In genomic region chr14:103513473-103513811, GRCm38 (mm10) we compare ENCODE assay signal across 11 mouse cellular contexts. TPM values are rescaled to one million over a fixed set of nuclear protein-coding genes. Genes with fewer than 3 reads are reported as not detected.
DNase-seq lines count a peak whose midpoint lies in the region; ATAC-seq and TF ChIP-seq lines count a peak whose summit lies in the region.
"Had no signal": no experiment of that assay in that cellular context is flagged by ENCODE, and none has a peak within 500 bp of the region (broad histone marks: within the 10 kb centered on the region; RNA-seq: fewer than 3 reads in every experiment).

No protein-coding gene starts in this region.

- peak overlapping the region; percentile 10; the same call in 1 of the 2 replicates for H3K4me3 ChIP-seq in heart, embryonic 15.5 days
- peak overlapping the region; percentile 17; the same call in 1 of the 2 replicates for H3K4me3 ChIP-seq in lung, postnatal 0 days (ENCODE audit: low read depth, low read length)
- peak overlapping the region; percentile 18 for H3K4me3 ChIP-seq in limb, embryonic 15.5 days

- peaks cover 7% of the 10 kb centered on the region for H3K4me1 ChIP-seq in heart, embryonic 15.5 days (replicated peaks)
- no peaks in the 10 kb centered on the region for H3K4me1 ChIP-seq in lung, postnatal 0 days (ENCODE audit: insufficient read depth, low read depth, low read length)
- H3K4me1 ChIP-seq in limb, embryonic 15.5 days, result 0 out of 2 replicates have a peak, but pooled peaks cover 8% of the 10 kb centered on the region

- H3K27ac ChIP-seq in heart, embryonic 15.5 days, result no peak overlapping the region
- no peak overlapping the region for H3K27ac ChIP-seq in lung, postnatal 0 days (ENCODE audit: low read length)
- H3K27ac ChIP-seq in limb, embryonic 15.5 days, result no peak overlapping the region

- no peak for TF ChIP-seq CTCF in lung, postnatal 0 days (IDR thresholded peaks at IDR 0.05)

- no peaks in the 10 kb centered on the region for H3K36me3 ChIP-seq in heart, embryonic 15.5 days
- no peaks in the 10 kb centered on the region for H3K36me3 ChIP-seq in lung, postnatal 0 days (ENCODE audit: insufficient read depth, low read length)
- H3K36me3 ChIP-seq in limb, embryonic 15.5 days, result no peaks in the 10 kb centered on the region

- DNase-seq in heart, postnatal 10 days, result no peak
- no peak for DNase-seq in lung, postnatal 0 days (ENCODE audit: low spot score)
- no peak for DNase-seq in lung, postnatal 36 days
- no peak for DNase-seq in MN1 (ENCODE audit: low spot score)
- DNase-seq: heart, postnatal 36 days; thymus, postnatal 14 days had no signal

- intact Hi-C loops in heart, postnatal 10 days (cut with DNase I), result no loop called here

- H3K9ac ChIP-seq in heart, embryonic 15.5 days, result no peak overlapping the region
- H3K9ac ChIP-seq in lung, postnatal 0 days (replicated peaks; ENCODE audit: low read depth), result no peak overlapping the region
- H3K9ac ChIP-seq in limb, embryonic 15.5 days, result no peak overlapping the region

- no peak for TF ChIP-seq EP300 in lung, postnatal 0 days (IDR thresholded peaks at IDR 0.05)

- peak overlapping the region; percentile 47; the same call in 1 of the 2 replicates for H3K4me2 ChIP-seq in heart, embryonic 15.5 days
- H3K4me2 ChIP-seq in lung, postnatal 0 days (replicated peaks; ENCODE audit: low read depth, low read length), result peak overlapping the region; percentile 37
- no peak overlapping the region for H3K4me2 ChIP-seq in limb, embryonic 15.5 days

- no peak for ATAC-seq in heart, embryonic 15.5 days (replicated peaks; ENCODE audit: insufficient number of reproducible peaks, insufficient read depth, low FRiP score, low read depth)
- no peak for ATAC-seq in lung, postnatal 0 days
- ATAC-seq in limb, embryonic 15.5 days (ENCODE audit: insufficient number of reproducible peaks, low FRiP score, low TSS enrichment, low read depth), result no peak
- no peak for ATAC-seq in megakaryocyte, adult 5-6 weeks (ENCODE audit: poor library complexity, severe bottlenecking)
- ATAC-seq in erythroblast, adult 5-6 weeks (replicated peaks; ENCODE audit: low FRiP score, poor library complexity, severe bottlenecking), result no peak
- ATAC-seq: activated CD4-positive, CD25-positive, alpha-beta regulatory T cell, adult 4 months had no signal

- no peaks in the 10 kb centered on the region for H3K9me3 ChIP-seq in heart, embryonic 15.5 days (replicated peaks)
- no peaks in the 10 kb centered on the region for H3K9me3 ChIP-seq in lung, postnatal 0 days (ENCODE audit: low read length)
- no peaks in the 10 kb centered on the region for H3K9me3 ChIP-seq in limb, embryonic 15.5 days

- 61% methylated on average over 7 of the region's 7 CpGs for WGBS in heart, embryonic 15.5 days
- WGBS in lung, postnatal 0 days, result 49% methylated on average over 7 of the region's 7 CpGs
- WGBS in limb, embryonic 15.5 days, result 46% methylated on average over 7 of the region's 7 CpGs

- no peaks in the 10 kb centered on the region for H3K27me3 ChIP-seq in heart, embryonic 15.5 days
- H3K27me3 ChIP-seq in lung, postnatal 0 days (replicated peaks; ENCODE audit: insufficient read depth, low read length), result no peaks in the 10 kb centered on the region
- no peaks in the 10 kb centered on the region for H3K27me3 ChIP-seq in limb, embryonic 15.5 days

RNA-seq across cellular contexts. Expression of gene Scel, which starts 0.3 kb away (rescaled TPM):
- polyA plus RNA-seq in heart, embryonic 15.5 days (2015; fragmentation: Nextera tagmentation; extraction: Ambion mirVana), result 0.29 and 0.34 TPM in 2 replicates
- under 1 TPM; 0.17 TPM for total RNA-seq in heart, postnatal 10 days (2021)
- 8.5 and 9.5 TPM in 2 replicates for polyA plus RNA-seq in lung, postnatal 0 days (2015; fragmentation: Nextera tagmentation; extraction: Ambion mirVana)
- polyA plus RNA-seq in limb, embryonic 15.5 days (2015; fragmentation: Nextera tagmentation; extraction: Ambion mirVana), result 29.3 and 33.2 TPM in 2 replicates
- 0.51 and 0.73 TPM in 2 replicates for total RNA-seq in megakaryocyte, adult 5-6 weeks (2015)
- total RNA-seq in megakaryocyte, adult 5-6 weeks (2017), result 0.62 and 1.7 TPM in 2 replicates
- not detected in 2 replicates for total RNA-seq in erythroblast, adult 5-6 weeks (2015; ENCODE audit: low replicate concordance)
- not detected in 2 replicates for total RNA-seq in erythroblast, adult 5-6 weeks (2017; ENCODE audit: low replicate concordance)
- polyA plus RNA-seq: activated CD4-positive, CD25-positive, alpha-beta regulatory T cell, adult 4 months had no signal
